Mouse (Mus musculus) megakaryocyte, embryonic 14.5 days (primary cell): ENCODE results near the gene Fads2.

Source experiments
- FLI1 ChIP-seq: IDR thresholded peaks from 2 replicates; pipeline ENCODE4 v1.6.1; 2012; ENCODE audit warnings: low read length, inconsistent platforms, mixed read lengths
- GATA1 ChIP-seq: IDR thresholded peaks from 3 replicates; pipeline ENCODE4 v1.6.1; 2012; ENCODE audit warnings: mixed read lengths, low read length, inconsistent platforms, borderline replicate concordance

DNA sequence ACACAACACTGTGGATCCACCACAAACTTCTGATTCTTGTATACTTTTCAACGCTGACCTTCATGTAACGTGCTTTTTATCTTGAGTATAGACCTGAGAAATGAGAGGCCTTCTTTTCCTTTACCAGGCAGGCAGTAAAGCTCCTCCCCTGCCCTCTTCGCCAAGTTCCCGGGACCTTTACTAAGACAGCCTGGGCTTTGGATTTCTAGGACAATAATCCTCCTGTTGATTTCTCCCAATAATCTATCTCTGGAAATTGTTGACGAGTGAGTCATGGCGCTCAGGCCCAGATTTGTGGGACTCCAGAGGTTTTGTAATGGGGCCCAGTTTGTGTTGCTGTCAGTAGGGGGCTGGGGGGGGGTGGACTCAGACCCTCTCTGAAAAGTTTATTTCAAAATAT is 38.2 kb upstream of the Fads2 start:
- TF ChIP-seq FLI1 (no peak), GATA1 (no peak)
